Mouse (Mus musculus): Measurements from ENCODE around the gene Agmat.

Gene Agmat

GRCm38 (mm10) chr4:141779828-141780227 is 33.4 kb downstream of the Agmat start:
- no peak for DNase-seq (ENCODE audit: low read depth, low spot score)

- no peak for DNase-seq (ENCODE audit: low read depth, low spot score)
Measured at GRCm38 (mm10) chr4:141781201-141781985, 34.9 kb downstream of the Agmat start.

- no peak for DNase-seq (ENCODE audit: low read depth, low spot score)
Measured at GRCm38 (mm10) chr4:141784835-141785234, 38.4 kb downstream of the Agmat start.

DNA sequence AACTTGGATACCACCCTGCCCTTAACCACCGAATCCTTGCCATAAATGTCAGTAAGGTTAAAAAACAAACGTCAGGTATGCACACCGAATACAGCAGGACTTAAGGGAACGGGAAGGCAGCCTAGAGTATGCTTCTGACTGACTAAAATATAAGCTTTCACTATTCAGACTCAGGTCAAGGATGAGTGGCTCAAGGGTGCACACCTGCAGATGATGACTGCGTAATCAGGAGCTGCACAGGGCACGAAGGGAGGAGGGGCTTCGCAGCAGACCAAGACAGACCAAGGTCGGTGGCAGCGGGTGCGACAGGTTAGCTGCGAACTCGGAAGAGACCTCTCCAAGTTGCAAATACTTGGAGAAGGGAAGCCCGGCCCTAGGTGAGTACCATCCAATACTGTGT is 39.7 kb downstream of the Agmat start:
- no peak for DNase-seq (ENCODE audit: low read depth, low spot score)

GRCm38 (mm10) chr4:141787046-141787445 is 40.6 kb downstream of the Agmat start:
- no peak for DNase-seq (ENCODE audit: low read depth, low spot score)

DNA sequence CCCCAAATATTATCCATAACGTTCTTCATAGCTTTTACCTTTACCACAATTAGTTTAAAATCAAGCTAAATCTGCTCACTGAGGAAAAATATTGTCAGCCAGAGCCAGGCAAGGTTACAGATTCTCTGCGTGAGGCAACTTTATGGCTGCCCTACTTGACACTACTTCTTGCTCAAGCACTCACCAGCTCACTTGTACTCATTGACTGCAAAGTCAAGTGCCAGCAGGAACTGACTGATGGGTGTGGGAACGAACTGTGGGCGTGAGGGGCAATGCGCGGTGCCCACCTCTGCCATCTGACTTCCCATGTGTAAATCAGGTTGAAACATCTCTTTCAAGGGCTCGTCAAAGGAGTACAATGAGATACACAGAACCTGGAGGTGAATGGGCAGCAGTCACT is 41.0 kb downstream of the Agmat start:
- no peak for DNase-seq (ENCODE audit: low read depth, low spot score)

- no peak for DNase-seq (ENCODE audit: low read depth, low spot score)
Measured at GRCm38 (mm10) chr4:141789564-141790218, 43.2 kb downstream of the Agmat start.

- DNase-seq (ENCODE audit: low read depth, low spot score): peak; percentile 94
Measured at GRCm38 (mm10) chr4:141790524-141790990, 44.1 kb downstream of the Agmat start, which contains the start of gene Dnajc16. TSS of gene Dnajc16 (minus strand) at chr4:141790931.

- DNase-seq (ENCODE audit: low read depth, low spot score): no peak
Measured at GRCm38 (mm10) chr4:141791486-141791885, 45.0 kb downstream of the Agmat start.

DNA sequence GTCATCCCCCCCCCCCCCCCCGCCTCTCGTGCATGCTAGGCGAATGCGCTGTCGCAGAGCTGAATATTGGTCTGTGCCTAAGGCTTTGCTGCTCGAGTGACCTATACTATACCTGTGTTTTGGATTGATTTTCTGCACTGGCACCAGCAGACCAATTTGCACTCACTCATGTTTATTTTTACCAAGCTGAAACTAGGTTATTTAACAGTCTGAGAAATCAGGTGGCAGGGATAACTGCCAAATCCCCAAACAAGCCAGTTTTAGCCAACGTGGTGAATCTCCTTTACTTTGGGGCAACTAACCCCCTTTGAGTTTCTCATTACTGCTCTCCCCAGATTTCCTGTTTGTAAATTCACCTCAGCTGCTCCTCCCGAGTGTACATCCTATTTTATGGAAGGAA is 45.5 kb downstream of the Agmat start:
- no peak for DNase-seq (ENCODE audit: low read depth, low spot score)

GRCm38 (mm10) chr4:141792554-141793281 is 46.2 kb downstream of the Agmat start:
- no peak for DNase-seq (ENCODE audit: low read depth, low spot score)

DNA sequence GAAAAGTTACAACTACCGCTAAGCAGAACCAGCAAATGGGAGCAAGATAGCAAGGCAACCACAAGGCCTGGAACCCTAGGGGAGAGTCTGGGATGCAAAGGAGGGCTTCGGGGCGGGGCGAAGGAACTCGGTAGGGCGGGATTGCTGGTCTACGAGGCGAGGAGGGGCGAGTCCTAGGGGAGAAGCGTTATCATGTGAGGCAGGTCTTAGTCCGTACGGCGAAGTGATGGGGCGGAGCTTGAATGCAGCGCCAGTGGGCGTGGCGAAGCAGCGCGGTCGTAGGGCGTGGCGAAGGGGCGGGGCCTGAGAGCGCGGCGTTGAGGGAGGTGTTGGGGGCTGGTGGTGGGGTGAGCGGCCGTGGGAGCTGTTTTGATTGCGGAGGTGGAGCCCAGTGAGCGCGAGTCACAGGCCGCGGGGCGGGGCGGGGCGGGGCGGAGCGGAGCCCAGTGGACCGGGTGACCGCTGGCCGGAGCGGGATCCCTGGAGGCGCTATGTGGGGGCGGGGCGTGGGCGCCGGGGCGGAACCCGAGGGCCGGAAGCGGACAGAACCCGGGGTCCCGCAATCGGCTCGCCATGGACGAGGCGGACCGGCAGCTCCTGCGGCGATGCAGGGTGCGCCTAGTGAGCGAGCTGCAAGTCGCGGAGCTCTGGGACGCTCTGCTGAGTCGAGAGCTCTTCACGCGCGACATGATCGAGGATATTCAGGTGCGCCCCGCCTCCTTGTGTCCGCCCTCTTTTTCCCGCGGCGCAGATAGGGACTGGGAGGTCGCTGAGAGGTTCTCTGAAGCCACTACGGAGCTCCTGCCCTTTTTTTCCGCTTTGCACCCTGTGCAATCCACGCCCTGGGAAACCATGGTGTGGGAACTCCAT is 47.0 kb downstream of the Agmat start, which contains the start of gene Casp9:
Gene Casp9, plus strand, starts transcription at position 331 of the 870 bp plus-strand sequence.
- peak; percentile 96 for DNase-seq (ENCODE audit: low read depth, low spot score)

GRCm38 (mm10) chr4:141794152-141794535 is 47.7 kb downstream of the Agmat start:
- no peak for DNase-seq (ENCODE audit: low read depth, low spot score)

GRCm38 (mm10) chr4:141796356-141796755 is 49.9 kb downstream of the Agmat start:
- no peak for DNase-seq (ENCODE audit: low read depth, low spot score)

DNA sequence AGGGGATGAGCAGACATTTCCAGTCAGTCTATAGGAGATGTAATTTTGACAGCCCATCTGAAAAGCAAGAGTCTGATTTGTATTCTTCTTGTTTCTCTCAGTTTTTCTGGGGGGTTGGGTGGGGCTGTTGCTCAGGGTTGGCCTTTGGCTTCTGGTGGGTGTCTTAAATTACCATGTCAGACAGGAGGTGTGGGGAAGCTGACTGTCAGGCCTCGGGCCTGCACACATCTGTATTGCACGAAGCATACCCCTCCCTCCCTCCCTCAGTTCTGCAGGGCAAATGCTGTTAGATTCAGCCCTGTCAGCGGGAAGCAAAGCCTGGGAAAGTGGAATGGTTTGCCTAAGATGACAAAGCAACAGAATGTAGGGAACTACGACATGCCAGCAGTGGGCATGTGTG is 50.5 kb downstream of the Agmat start:
- no peak for DNase-seq (ENCODE audit: low read depth, low spot score)

DNA sequence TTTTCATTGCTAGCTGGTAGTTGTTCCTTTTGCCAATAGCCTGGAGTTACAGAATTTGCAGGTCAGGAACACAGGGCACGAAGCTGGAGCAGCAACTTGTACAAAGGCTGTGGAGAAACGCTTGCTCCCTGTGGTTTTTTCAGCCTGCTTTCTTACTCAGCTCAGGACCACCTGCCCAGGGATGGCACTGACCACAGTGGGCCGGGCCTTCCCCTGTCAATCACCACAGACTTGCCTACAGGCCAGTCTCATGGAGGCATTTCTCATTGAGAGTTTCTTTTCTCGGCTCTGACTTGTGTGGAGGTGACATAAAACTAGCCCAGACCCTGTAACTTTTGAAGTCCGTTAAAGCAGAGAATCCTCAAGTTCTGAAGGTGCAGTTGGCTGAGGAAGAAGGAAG is 51.1 kb downstream of the Agmat start:
- DNase-seq (ENCODE audit: low read depth, low spot score): no peak

- no peak for DNase-seq (ENCODE audit: low read depth, low spot score)
Measured at GRCm38 (mm10) chr4:141804105-141804504, 57.6 kb downstream of the Agmat start.

- no peak for DNase-seq (ENCODE audit: low read depth, low spot score)
Measured at GRCm38 (mm10) chr4:141805886-141806285, 59.4 kb downstream of the Agmat start.

Data from c-Kit-negative CD71-positive TER-119-positive erythroid progenitor cells, embryonic 14.5 days (primary cell).